Mouse (Mus musculus) thymus, postnatal 25 days (tissue): ENCODE data around the gene Adck1.

ENCODE experiments used
- DNase-seq: peaks from one replicate; pipeline ENCODE4 v3.0.0; 2022

The Adck1 gene

GRCm38 (mm10) chr12:88428735-88429134 lies 68.4 kb downstream of the Adck1 start:
- DNase-seq, result peak; percentile 15

GRCm38 (mm10) chr12:88432277-88432676 lies 71.9 kb downstream of the Adck1 start:
- no peak for DNase-seq

GRCm38 (mm10) chr12:88433171-88433570 lies 72.8 kb downstream of the Adck1 start:
- no peak for DNase-seq

GRCm38 (mm10) chr12:88436962-88437750 lies 76.8 kb downstream of the Adck1 start:
- peak; percentile 44 for DNase-seq

GRCm38 (mm10) chr12:88441922-88442809 lies 81.8 kb downstream of the Adck1 start:
- DNase-seq, result no peak

- no peak for DNase-seq
Observed at GRCm38 (mm10) chr12:88444040-88444439, 83.7 kb downstream of the Adck1 start.

GRCm38 (mm10) chr12:88445471-88445870 lies 85.1 kb downstream of the Adck1 start:
- no peak for DNase-seq

- DNase-seq, result no peak
Observed at GRCm38 (mm10) chr12:88450658-88451563, 90.6 kb downstream of the Adck1 start.

GRCm38 (mm10) chr12:88454701-88455410 lies 94.5 kb downstream of the Adck1 start:
- DNase-seq, result no peak

- DNase-seq, result no peak
Observed at GRCm38 (mm10) chr12:88457021-88457420, 96.7 kb downstream of the Adck1 start.

GRCm38 (mm10) chr12:88458936-88459335 lies 98.6 kb downstream of the Adck1 start:
- DNase-seq, result no peak

- DNase-seq, result no peak
Observed at GRCm38 (mm10) chr12:88459461-88459860, 99.1 kb downstream of the Adck1 start.

GRCm38 (mm10) chr12:88461026-88461425 lies 100.7 kb downstream of the Adck1 start:
- DNase-seq, result no peak

- no peak for DNase-seq
Observed at GRCm38 (mm10) chr12:88463588-88464290, 103.4 kb downstream of the Adck1 start.

GRCm38 (mm10) chr12:88466801-88467200 lies 106.4 kb downstream of the Adck1 start:
- DNase-seq, result peak; percentile 5

GRCm38 (mm10) chr12:88467257-88467656 lies 106.9 kb downstream of the Adck1 start:
- DNase-seq, result no peak

GRCm38 (mm10) chr12:88467935-88468465 lies 107.6 kb downstream of the Adck1 start:
- no peak for DNase-seq

- DNase-seq, result no peak
Observed at GRCm38 (mm10) chr12:88468691-88469090, 108.3 kb downstream of the Adck1 start.

GRCm38 (mm10) chr12:88471884-88472283 lies 111.5 kb downstream of the Adck1 start:
- peak; percentile 12 for DNase-seq

GRCm38 (mm10) chr12:88472832-88473231 lies 112.5 kb downstream of the Adck1 start:
- DNase-seq, result no peak

GRCm38 (mm10) chr12:88473796-88474195 lies 113.4 kb downstream of the Adck1 start:
- no peak for DNase-seq
